Mouse (Mus musculus) MN1 (cell line): ENCODE results near the gene Myo19.
A peak's percentile ranks its signal among the peaks of the same experiment; 100 is the strongest.
"Not testable (repeated sequence)": the region's sequence is repeated elsewhere in the genome, so short reads cannot be mapped to it uniquely, and the experiment has no call there.

Source experiments
- DNase-seq: peaks from one replicate; pipeline ENCODE4 v3.0.0-alpha.2; 2016; ENCODE audit warnings: low spot score

Myo19 gene

DNA sequence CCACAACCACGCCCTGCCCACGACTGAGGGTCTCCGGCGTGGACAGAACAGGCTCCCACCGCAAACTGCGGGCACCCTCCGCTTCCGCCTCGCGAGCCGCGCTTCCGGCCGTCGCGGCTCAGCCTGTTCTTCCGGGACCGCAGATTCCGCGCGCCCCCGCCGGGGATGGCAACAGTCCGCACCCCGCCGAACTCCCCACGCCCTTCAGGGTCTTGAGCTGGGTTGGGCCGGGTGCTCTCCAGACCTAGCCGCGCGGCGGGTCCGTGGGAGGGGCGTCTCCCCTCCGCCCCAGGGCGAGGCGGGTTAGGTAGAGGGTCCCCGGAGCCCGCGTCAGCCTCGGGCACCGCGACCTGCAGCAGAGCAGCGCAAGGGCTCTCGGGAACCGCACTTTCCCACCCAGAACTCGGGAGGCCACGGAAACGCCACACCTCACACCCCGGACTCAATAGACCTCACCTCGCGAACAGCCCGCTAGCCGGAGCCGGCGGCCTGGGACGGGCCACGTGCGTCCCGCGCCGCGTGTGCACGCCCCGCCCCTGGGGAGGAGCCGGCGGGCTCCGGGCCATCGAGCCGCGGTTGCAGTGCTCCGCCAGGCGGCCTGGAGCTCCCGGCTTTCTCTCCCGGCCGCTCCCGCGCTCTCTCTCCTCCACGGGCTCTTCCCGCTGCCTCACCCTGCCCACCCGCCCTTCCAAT is at the start of gene Myo19, which contains the start of gene Pigw:
TSS of gene Myo19 (plus strand) at position 377 of the 693 bp plus-strand sequence.
TSS of gene Pigw (minus strand) at position 514 of the 693 bp plus-strand sequence.
- DNase-seq = peak; percentile 90

DNA sequence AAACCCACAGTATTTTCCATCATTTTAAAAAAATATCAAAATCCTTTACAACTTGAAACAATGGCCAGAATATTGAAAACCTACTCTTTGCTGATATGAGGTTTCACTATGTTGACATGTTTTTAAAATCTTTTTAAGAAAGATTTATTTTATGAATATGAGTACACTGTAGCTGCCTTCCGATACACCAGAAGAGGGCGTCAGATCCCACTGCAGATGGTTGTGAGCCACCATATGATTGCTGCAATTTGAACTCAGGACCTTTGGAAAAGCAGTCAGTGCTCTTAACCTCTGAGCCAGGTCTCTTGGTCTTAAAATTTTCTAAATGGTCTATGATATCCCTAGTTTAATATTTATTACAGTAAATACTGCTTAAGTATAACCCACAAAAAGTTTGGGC is 40.6 kb upstream of the Myo19 start:
- DNase-seq = no peak

DNA sequence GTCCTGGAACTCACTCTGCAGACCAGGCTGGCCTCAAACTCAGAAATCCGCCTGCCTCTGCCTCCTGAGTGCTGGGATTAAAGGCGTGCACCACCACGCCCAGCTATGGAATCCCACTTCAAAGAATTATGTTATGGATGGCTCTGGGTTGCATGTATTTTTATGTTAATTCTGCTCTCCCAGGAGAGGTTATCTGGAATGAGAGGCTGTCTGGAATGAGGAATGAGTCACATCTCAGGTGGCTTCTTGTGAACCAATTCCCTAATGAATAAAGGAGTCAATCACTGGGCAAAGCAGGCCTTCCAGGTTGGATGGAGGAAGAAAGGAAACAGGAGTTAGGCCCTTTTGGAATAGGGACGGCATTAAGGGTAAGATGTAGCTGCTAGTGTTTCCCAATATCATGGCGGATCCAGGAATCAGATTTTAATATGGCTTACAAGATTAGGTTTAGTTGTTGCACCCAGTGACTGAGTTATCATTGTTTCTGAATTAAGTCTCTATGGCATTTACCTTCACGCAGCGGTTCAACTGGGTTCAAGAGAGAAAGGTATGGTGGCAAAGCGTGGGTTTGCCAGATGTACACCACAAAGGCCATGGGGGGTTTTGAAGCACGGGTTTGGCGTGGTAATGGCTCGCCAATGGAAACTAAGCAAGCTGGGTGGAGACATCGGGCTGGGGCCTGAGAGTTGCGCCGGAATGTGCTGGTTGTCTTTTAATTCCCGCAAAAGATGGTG is 33.0 kb upstream of the Myo19 start:
- no peak for DNase-seq

DNA sequence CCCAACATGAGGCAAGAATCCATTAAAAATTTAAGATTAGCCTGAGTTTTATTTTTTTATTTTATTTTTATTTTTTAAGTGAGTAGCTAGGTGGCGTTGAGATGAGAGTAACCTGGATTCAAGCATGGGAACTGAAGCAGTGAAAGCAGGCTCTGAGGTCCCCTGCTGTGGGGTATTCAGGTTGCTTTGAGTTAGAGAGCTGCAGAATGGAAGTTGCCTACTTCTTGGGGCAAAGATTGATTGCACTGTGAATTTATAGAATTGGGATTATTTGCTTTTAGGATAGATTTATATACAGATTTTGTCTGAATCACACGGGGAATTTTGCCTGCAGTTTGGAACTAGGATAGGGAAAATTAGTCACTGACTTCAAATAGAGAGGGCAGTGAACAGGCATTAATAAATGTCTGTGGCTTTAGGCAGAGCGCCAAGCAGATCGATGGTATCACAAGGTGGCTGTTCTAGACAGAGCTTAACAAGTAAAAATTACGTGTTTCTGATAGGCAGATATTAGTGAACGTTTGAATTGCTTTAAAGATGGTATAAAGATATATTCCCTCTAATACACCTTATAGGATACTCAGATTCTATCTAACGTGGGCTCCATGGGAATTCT is 32.4 kb upstream of the Myo19 start:
- DNase-seq = peak; percentile 47

DNA sequence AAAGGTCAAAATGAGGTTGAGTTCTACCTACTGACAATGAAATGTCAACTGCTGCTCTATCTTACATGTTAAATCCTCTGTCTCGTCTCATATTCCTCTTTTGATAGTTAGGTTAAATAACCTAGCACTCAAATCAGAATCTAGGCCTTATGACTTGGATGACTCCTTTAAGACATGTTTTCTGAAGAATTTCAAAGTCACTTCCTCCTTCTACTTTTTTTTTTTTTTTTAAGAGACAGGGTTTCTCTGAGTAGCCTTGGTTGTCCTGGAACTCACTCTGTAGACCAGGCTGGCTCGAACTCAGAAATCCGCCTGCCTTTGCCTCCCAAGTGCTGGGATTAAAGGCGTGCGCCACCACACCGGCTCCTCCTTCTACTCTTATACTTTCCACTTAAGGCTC is 24.7 kb upstream of the Myo19 start:
- DNase-seq = no peak

DNA sequence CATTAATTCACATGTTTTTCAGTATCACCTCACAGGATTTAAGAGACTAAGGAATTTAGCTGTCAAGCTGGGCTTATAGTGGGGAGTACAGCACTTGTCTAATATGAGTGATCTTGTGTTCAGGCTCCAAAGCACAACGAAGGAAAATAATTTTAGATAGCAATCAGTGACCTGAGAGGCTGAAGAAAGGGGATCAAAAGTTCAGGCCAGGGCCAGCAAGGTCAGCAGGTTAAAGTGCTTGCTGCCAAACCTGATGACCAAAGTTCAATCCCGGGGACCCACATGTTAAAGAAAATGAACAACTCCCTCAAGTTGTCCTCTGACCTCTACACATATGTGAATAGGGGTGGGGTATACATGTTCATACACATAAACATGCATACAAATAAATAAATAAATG is 14.7 kb upstream of the Myo19 start:
- DNase-seq = no peak

DNA sequence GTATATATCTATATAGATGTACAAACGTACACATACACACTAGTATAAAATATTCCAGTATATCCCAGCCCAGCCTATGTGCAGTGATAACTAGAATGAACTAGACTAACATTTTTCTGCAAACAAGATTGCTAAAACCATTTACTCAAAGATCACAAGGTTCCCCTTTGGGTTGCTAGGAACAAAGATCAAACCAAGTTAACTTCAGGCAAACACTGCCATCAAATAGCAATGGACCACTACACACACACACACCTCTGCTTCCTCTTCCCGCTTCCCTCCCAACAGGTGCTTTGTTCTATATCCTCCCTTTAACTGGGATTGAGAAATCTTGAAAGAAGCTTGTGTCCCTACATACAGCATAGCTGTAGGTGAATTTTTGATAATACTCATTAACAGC is 12.4 kb upstream of the Myo19 start:
- no peak for DNase-seq

DNA sequence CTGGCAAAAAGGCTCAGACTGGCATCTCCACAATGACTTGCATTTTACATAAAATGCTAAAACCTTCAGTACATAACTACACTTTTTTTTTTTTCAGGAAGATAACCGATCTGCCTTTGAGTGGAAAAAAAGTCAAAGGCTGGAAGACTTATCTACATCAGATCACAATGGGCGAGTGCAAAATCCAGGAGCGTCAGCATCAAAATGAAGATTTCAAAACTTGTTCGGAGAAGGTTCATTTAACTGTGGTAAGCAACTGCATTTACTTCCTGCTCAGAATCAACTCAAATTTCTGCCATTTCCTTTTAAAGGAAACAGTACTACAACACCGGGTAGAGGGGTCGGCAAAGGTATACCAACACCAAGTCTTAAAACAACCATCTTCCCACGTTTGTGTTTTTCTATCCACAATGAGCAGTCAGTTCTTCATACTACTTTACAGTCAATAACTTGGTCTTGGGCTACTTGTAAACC is 11.1 kb upstream of the Myo19 start:
- DNase-seq = no peak

DNA sequence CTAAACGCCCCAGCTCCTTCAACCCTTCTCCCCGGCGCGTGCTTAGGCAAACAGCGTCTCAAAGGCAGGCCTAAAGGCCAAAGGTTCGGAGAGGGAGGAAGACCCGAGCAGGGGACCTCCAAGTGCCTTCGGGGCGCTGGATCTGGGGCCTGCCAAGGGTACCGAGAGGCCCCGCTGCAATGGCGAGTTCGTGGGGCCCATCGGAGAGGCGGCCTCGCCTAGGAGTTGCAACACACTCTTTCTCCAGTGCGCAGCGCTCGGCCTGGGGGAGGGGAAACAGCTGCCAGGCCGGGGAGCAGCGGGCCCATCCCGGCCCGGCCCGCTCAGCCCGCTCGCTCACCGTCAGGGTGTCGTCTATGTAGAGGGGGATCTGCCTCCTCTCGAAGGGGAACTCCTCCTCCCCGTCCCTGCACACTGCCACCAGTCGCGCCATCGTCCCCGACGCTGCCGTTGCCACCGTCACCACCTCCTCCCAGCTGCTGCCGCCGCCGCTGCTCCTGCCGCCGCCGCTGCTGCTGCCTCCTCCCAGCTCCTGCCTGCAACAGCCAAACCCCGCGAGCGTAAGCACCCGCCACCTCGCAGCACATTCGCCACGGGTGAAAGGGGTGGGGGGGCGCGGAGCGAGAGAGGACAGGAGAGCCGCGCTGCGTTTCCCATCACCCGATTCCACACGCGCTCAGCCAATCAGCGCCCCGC is 10.3 kb upstream of the Myo19 start:
- peak; percentile 96 for DNase-seq

DNA sequence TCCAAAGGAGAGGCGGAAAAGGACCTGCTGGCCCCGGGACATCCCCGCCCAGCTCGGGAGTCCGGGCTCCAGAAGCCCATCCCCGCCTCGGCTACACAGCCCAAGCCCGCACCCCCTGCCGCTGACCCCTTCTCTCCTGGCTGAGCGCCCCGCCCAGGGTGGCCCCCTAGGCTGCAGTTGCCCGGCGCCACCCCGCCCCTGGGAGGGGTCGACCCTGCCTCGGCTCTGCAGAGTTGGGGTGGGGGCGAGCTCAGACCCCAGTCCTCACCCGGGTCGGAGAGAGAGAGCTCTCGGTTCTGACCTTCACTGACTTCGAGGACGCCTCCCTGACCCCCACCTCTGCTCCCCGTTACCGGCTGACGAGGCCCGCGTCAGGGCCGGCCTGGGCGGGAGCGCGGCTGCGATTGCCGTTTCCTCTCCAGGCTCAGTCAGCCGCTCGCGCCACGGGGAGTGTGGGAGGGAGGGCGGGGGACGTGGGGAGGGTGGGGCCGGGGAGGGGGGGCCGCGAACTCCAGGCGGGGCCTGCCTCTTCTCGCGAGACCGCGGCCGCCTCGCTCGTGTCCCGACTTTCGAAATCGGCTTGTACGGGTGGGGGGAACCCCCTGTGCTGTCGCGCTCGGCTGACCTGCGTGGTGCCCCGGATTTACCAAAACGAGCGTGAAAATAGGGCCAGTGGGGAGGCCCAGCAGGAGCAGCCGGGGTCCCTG is 9.5 kb upstream of the Myo19 start, which contains the start of gene Ggnbp2:
TSS of gene Ggnbp2 (minus strand) at position 481 of the 707 bp plus-strand sequence.
- DNase-seq = peak; percentile 91

DNA sequence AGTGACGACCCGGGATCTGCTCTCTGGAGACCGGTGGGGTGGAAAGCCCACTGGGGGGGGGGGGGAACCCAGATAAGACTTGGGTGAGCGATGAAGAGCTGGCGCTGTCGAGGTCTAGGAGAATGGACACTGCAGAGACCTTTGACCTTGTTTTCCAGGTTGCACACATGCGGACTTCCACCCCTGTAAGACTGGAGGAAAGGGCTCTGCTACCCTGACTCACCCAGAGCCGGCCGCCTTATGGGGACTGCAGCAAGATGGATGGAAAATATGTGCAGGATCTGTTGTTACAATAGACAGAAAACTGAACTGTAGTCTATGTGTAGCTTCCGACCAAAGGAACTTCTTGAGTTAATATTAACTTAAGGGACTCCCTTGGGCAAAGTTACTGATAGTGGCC is 8.9 kb upstream of the Myo19 start:
- peak; percentile 60 for DNase-seq

DNA sequence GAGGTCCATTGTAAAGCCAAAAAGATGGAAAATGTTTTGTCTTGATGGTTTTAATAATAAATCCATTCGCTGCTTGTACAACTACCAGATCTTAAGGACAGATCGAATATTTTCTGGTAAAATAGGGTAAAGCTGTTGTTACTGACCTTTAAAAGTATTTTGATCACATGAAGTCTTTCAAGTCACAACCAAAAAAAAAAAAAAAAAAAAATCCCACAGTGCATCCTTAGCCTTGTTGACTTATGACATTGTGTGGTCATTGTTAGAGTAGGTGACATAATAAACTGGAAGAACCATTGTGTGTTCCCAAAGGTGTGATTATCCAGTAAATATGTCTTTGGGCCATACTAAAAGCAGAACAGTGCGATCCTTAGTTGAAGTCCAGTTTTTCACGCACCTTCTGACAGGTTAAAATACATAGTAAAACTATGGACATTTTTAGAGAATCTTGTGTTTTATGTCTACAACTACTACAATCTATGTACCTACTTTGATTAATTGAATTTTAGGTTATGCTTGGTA is 8.3 kb upstream of the Myo19 start:
- no peak for DNase-seq

DNA sequence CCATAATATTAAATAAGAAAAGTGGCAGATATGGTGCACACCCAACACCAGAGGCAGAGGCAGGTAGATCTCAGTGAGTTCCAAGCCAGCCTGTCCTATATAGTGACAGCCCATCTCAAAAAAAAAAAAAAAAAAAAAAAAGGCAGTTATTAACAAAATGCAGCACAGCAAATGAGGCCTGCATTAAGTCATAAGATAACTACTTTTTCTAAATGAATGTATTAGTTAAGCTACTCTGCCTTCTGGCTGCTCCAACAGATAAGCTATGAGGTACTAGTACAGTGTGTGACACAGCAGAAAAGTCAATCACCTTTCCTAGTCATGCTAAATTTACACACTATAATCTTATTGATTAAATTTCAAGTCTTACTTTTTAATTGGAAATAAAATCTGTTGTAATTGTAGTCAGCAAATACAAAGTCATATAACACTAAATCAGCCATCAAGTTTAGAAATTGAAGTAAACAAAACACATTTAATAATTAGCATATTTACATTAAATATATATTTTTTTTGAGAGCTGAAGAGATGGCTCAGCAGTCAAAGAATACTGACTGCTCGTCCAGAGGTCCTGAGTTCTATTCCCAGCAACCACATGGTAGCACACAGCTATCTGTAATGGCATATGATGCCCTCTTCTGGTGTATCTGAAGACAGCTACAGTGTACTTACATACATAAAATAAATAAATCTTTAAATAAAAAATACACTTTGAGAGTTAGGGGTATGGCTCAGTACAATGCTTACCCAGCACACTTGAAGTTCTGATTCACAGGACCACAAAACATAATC is 6.7 kb upstream of the Myo19 start:
- DNase-seq = no peak

DNA sequence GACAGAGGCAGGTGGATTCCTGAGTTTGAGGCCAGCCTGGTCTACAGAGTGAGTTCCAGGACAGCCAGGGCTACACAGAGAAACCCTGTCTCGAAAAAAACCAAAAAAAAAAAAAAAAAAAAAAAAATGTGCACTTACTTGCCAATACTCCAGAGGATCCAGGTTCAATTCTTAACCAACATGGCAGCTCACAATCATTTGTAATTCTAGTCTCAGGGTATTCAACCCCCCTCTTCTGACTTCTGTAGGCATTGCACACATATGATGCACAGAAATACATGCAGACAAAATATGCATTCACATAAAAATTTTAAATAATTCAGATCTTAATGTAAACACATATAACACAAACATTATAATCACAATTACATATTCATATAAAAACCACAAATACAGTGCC is 3.9 kb upstream of the Myo19 start:
- not testable (repeated sequence) for DNase-seq

DNA sequence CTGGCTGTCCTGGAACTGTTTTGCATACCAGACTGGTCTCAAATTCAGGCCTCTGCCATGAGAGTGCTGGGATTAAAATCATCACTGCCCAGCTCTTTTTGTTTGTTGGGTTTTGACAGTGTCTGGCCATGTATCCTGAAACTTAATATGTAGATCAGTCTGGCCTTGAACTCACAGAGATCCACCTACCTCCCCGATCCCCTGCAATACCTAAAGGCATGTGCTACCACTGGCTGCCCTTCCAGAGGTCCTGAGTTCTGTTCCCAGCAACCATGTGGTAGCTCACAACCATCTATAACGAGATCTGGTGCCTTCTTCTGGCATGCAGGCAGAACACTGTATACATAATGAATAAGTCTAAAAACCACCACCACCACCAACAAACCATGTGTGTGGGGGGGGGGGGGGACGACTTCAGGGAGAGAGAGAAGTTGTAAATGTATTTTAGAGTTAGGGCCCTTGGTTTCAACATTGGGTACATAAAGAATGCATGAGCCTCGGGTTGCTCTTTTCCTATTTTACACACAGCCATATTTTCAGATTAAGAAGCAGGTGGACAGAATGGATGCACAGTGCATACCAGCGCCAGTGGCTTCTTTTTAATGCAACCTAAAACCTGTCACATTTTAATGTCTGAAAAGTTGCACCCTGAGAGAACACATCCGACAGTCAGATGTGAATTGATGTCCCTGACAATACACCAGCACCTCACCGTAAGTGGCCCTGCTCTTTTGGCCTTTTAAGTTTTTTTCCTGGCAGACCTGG is 759 bp upstream of the Myo19 start:
- DNase-seq = peak; percentile 12

DNA sequence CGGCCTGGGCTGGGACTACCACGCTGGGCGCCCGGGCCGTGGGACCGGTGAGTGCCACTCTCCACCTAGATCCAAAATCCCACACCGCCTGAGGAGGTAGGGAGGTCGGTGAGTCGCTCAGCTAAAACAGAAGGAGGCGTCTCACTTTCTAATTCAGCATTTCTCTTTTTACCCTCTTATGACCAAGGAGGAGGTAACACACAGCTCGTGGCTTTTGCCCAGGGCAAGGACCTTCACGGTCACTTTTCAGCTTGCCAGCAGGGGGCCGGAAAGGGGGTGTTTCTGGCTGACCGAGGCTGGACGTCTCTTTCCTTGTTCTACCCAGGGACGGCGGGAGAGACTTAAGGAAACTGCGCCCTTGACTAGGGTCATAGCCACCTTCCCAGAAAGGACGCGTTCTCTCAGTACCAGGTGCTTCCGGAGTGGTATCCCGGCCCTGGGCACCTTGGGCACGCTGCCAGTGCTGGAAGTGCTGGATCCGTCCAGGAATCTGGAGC is 565 bp downstream of the Myo19 start:
- DNase-seq = peak; percentile 78

DNA sequence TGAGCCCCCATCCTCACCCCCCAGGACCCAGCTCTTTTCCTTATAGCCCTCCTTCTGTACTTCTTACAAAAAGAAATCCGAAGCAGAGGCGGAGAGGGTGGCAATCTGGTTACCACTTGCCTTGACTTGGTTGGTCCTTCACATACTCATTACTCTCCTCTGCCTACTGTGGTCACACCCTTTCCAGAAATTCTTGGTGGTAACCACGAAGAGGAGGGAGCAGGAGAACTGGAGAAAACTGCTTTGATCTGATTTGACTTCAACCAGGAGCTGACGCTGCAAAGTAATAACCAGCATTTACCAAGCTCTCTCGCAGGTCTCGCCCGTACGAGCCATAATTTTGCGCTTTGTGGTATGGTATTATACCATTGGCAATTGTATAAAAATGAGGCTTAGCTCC is 1.0 kb downstream of the Myo19 start:
- DNase-seq = no peak

DNA sequence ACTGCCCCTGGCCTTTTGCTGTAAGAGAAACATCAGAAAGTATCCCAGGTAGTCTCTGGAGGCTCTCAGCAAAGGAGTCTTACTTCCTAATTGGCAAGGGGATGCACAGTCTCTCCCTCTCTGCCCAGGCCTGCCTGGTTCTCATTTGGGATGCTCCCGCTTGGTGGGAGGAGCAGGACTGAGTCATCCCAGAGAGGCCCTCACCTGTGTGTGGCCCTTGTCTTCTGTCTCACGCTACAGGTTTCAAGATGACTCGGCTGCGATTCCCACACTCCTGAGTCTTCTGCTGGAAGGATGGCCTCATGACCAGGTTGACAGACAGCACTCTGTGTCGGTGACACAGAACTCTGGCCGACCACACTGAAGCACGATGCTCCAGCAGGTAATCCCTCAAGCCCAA is 2.4 kb downstream of the Myo19 start:
- DNase-seq = no peak

DNA sequence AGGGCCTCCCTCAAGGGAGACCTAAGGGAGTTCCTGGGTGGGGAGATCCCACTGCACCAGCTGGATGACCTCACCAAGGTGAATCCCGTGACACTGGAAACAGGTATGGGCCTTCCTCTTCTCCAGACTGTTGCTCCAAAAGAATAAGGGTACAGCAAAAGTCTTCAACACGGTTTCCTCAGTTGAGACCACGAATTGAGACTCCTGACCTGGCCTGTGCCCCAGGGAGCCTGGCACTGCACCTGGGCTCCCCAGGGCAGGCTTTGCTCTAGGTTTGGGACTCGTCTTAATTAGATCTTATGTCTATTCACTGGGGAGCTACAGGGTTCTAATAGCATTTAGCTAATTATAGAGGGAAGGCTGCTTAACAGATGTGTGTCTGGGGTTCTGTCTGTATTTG is 5.3 kb downstream of the Myo19 start:
- peak; percentile 20 for DNase-seq

DNA sequence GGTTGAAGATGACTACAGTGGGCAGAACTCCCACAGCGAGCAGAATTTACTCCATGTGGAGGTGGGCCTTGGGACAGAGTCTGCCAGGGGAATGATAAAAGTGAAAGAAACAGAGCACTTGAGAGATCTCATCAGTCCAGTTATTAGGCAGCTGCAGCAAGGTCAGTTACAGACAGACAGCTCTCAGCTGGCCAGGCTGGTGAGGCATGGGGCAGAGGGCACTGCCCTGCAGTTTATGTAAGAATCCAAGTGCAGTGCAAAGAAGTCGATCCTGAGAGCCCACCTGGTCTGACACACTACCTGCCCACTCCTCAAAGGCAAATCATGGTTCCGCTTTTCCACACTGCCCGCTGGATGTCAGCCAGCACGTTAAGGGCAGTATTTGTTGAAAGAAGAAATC is 6.3 kb downstream of the Myo19 start:
- no peak for DNase-seq
